Mouse (Mus musculus) testis, postnatal 14 days (tissue): ENCODE data around the gene Nrn1l.
A peak's percentile ranks its signal among the peaks of the same experiment; 100 is the strongest.

Source experiments
- DNase-seq: peaks from one replicate; pipeline ENCODE4 v3.0.0; 2021; ENCODE audit warnings: low spot score

The Nrn1l gene

DNA sequence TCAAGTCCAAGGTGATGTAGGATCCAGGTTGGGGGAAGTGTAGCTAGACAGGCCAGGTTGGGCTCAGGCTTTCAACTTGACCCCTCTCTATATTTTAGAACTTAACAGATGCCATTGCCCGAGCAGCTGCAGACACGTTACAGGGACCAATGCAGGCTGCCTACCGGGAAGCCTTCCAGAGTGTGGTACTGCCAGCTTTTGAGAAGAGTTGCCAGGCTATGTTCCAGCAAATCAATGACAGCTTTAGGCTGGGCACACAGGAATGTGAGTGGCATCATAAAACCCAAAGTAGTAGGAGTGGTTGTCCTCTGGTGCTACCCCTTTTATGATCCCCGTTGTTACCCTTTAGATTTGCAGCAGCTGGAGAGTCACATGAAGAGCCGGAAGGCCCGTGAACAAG lies 2.5 kb upstream of the Nrn1l start:
- no peak for DNase-seq

- DNase-seq = no peak
These were observed 935 bp upstream of the Nrn1l start for GRCm38 (mm10) chr8:105892432-105892831.

GRCm38 (mm10) chr8:105897801-105898480 lies 4.6 kb downstream of the Nrn1l start:
- DNase-seq = no peak

DNA sequence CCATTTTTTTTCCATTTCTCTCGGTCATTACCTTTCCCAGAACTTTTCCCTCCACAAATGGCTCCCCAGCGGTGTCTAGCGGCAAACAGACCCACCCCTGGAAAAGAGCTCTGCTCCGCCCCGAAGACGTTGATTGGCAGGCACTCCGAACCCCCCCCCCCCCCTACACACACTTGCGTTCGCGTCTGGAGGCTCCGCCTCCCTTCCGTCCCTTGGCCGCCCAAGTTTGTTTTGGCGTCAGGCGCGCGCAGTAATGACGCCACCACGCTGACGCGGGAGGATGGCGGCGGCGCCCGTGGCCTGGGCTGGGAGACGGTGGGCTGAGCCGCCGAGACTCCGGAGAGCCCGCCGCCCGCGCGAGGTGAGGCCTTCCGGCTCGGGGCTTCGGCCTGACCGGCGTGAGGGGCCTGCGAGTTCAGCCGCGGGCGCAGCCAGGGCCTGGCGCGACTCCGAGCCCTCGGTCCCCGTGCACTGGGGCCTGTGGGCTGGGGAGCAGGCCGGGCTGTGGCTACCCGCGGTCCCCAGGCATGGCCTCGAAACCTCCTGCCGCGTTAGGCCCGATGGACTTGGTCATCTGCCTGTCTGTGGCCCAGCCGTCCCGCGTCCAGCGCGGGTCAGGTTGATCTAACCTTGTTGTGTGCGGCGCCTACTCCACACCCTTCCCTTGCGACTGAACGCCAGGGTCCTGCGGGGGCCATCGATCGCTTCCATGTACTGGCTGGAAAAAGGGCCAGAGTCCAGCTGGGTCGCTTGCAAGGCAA lies 7.0 kb downstream of the Nrn1l start, which contains the start of gene Pskh1:
TSS of gene Pskh1 (plus strand) at position 262 of the 761 bp plus-strand sequence.
- DNase-seq = peak; percentile 93

DNA sequence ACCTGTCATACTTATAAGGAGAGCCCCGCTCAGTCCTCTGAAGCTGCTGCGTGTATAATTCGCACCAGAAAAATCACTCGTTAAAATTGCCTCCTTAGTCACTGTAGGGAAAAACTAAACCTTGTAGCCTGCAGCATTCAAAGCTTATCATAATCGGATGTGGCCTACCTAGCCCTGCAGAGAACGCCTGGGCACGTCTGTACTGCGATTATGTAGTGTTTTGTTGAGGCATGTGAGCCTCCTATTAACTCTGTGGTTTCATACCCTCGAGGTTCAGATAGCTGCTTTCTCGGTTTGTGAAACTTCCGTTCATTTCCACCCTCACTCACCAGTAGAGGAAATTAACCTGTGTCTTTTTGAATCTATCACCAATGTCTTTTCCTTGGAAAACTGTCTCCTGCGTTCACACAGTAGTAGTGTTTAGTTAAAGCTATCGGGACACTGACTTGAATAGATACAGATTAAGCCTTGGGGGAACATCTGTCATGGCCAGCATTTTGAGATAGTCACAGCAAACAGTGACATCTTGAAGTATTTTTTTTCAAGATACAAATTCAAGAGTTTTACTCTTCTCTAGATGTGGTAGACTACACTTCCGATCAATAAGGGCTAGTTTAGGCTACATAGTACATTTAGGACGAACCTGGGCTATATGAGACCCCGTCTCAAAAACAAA lies 7.7 kb downstream of the Nrn1l start:
- no peak for DNase-seq

DNA sequence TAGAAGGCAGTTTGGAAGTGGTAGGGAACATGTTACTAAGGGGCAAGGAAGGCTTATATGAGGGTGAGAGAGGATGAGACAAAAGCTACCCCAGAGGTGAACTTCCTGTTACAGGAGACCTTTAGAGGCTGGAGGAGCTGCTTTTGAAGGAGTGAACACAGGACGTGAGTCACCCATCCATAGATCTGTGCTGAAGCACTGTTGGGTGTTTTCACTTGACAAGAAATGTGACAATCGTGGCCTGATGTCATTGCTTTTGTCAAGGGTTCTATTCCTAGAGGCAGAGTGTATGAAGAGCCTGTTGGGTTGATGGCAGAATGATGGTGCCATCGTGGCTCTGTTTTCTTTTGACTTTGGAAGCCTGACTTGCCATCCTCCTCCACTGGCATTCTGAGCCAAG lies 26.0 kb downstream of the Nrn1l start:
- DNase-seq = no peak

- DNase-seq = no peak
These were observed 31.8 kb downstream of the Nrn1l start for GRCm38 (mm10) chr8:105925123-105925522.

- peak; percentile 60 for DNase-seq
These were observed 37.2 kb downstream of the Nrn1l start for GRCm38 (mm10) chr8:105930602-105931001.

GRCm38 (mm10) chr8:105931271-105931670 lies 37.9 kb downstream of the Nrn1l start:
- DNase-seq = peak; percentile 7

- DNase-seq = no peak
These were observed 39.2 kb downstream of the Nrn1l start for GRCm38 (mm10) chr8:105932525-105932924.

- no peak for DNase-seq
These were observed 40.4 kb downstream of the Nrn1l start, which contains the start of gene Ctrl for GRCm38 (mm10) chr8:105933762-105934161. Ctrl (minus strand) TSS chr8:105933862.

- no peak for DNase-seq
These were observed 41.7 kb downstream of the Nrn1l start for GRCm38 (mm10) chr8:105935105-105935504.

DNA sequence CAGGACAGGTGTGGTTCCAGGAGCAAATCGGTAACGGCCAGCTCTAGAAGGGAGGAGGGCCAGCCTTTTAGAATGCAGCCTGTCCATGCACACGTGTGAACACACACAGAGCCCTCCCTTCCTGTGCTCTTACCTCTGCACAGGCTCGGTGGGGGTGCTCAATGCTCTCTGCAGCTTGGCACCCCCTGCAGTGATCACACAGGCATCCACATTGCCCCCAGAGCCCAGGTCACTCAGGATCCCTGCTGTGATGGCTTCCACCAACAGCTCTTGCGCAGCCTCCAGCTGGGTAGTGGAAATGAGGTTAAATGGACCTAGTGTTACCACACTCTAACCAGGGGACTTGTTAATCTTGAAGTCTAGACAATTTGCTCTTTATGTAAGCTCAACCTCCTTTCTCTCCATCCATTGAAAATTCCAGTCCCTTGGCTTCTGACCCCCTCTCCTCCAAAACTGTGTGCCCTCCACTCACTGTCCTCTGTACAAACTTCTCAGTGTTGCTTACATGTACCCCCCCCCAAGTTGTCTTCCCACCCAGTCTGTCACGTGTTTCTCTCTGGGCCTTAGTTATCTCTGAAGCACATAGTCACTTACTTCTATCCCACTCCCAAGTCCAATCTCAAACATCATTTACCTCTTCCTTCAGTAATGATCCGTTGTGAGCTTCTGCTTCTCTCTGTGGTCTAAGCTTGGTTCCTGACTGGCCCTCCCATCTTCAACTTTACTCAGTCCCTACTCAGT lies 42.7 kb downstream of the Nrn1l start:
- no peak for DNase-seq

GRCm38 (mm10) chr8:105936866-105937475 lies 43.6 kb downstream of the Nrn1l start:
- peak; percentile 86 for DNase-seq

GRCm38 (mm10) chr8:105937496-105938305 lies 44.3 kb downstream of the Nrn1l start:
- no peak for DNase-seq

GRCm38 (mm10) chr8:105938306-105938669 lies 44.9 kb downstream of the Nrn1l start, which contains the start of gene Psmb10:
Psmb10 (minus strand) TSS chr8:105938444.
- DNase-seq = no peak

DNA sequence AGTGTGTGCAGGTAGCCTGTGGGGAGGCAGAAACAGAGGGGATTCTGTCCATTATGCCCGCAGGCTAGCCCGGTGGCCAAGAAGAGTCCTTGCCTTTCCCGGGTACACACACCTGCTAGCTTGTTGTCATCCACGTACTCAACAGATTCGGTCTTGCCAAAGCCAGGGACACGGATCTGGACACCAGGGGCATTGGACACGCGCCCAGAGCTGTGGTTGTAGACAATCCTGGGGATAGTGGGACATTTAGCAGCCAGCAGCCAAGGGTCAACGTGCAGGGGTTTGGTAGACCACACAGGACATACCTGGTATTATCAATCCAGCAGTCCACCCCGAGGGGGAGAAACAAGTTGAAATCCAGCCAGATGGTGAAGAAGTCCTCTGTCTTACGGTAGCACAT lies 48.7 kb downstream of the Nrn1l start:
- no peak for DNase-seq

- no peak for DNase-seq
These were observed 49.2 kb downstream of the Nrn1l start for GRCm38 (mm10) chr8:105942542-105942941.

- DNase-seq = no peak
These were observed 50.0 kb downstream of the Nrn1l start, which contains the start of gene Lcat for GRCm38 (mm10) chr8:105943321-105943739. Lcat (minus strand) TSS chr8:105943382.
